Mouse (Mus musculus): ENCODE measurements around the gene Susd4. TPM values are rescaled to one million over a fixed set of nuclear protein-coding genes. Genes with fewer than 3 reads are reported as not detected.
A peak's percentile ranks its signal among the peaks of the same experiment; 100 is the strongest.

Susd4 gene
- polyA plus RNA-seq, 1 experiment from 2014 or later = 15.0 TPM

DNA sequence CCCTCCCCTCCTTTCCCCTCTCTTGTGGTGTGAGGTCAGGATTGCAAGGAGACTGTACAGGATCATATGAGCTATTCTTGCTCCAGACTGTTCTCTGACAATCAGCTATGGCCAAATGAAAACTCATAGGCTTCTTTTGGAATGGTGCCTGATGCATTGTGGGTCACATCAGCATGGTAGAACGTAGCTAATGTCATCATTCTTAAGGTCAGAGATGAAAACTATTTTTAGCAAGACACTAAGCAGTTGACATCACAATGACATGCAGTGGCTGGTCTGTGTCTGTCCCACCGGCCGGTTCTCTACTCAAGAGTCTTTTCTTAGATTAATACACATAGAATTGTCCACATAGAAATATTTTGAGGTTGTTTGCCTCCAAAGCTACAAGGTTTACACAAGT, 142.0 kb downstream of the Susd4 start:
- Histone ChIP-seq H3K27me3 (no peaks in the 10 kb centered on the region), H3K9me3 (no peaks in the 10 kb centered on the region), H3K4me2 (replicated peaks) (no peak overlapping the region), H3K4me1 (peaks cover 15% of the 10 kb centered on the region), H3K36me3 (no peaks in the 10 kb centered on the region), H3K9ac (no peak overlapping the region), H3K4me3 (no peak overlapping the region), H3K27ac (no peak overlapping the region)
- no peak for ATAC-seq (ENCODE audit: low FRiP score, low read depth)
- WGBS = 88% methylated on average over 3 of the region's 3 CpGs

DNA sequence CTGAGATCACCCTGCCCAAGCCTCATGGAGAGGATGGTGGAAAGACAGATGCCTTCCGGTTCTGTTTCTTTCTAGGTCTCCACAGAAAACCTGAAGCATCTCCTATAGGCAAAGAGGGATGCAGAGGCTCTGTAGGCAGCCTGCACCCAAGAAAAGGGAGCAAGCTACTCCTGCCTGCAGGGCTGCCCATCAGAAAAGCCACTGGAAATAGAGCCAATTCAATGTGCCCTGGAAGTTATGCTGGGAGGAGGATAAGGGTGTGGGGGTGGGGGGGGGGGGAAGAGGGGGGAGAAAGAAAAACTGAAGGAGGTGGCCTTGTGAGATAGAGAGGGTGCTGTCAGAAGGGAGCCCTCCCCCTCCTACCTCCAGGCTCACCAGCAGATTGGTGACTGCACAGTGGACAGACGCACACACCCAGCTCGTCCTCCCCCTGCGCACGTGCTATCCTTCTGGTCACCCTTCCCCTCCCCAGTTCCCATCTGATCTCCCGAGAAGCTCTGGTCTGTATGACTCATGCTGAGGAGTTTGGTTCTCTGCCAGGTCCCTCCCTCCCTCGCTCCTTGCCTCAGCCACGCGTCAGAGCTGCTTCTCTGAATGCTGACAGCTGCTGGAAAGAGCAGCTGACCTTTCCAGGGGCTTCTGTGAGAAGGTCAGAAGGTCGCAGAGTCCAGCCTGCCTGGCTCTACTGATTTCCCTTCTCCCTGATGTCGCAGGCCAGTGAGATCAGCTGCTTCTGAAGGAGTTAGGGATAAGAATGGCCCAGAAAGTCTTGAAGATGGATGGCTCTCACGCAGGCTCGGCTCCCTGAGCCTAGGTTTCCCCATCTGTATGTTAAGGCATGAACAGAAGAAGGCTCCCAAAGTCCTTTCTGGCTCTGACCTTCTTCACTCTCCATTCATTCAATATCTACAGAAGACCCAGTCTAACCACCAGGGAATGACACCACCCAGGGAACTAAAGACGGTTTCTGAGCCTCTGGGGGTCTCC, 144.7 kb downstream of the Susd4 start:
- Histone ChIP-seq H3K4me2 (replicated peaks) (peak overlapping the region; percentile 31), H3K36me3 (no peaks in the 10 kb centered on the region), H3K4me3 (no peak overlapping the region), H3K9ac (no peak overlapping the region), H3K27me3 (no peaks in the 10 kb centered on the region), H3K9me3 (peaks cover 3% of the 10 kb centered on the region; the same call in 1 of the 2 replicates), H3K4me1 (peaks cover 15% of the 10 kb centered on the region), H3K27ac (peak overlapping the region; percentile 40; the same call in 1 of the 2 replicates)
- peak; percentile 87 for ATAC-seq (ENCODE audit: low FRiP score, low read depth)
- WGBS = 21% methylated on average over 14 of the region's 14 CpGs

DNA sequence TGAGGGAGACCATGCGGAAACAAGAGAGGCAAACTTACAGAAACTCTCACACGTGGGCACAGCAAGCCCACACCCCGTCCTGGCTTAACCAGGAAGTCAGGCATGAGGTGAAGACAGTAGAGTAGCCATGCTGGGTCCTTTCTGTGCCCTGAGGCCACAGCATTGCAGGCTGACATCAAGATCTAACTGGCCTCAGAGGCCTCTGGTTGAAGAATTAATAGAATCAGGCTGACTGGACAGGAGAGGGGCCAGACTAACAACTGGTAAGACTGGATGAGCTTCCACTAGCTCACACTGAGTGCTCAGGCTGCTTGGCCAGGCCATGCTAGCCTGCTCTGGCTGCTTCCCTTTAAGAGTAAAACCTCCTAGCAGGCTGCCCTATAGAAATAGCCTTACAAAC, 145.4 kb downstream of the Susd4 start:
- no peak overlapping the region for H3K9ac ChIP-seq
- peaks cover 15% of the 10 kb centered on the region for H3K4me1 ChIP-seq
- 59% methylated on average over 3 of the region's 3 CpGs for WGBS
- H3K36me3 ChIP-seq = no peaks in the 10 kb centered on the region
- no peak overlapping the region for H3K27ac ChIP-seq
- ATAC-seq (ENCODE audit: low FRiP score, low read depth) = no peak
- no peak overlapping the region for H3K4me2 ChIP-seq (replicated peaks)
- peaks cover 3% of the 10 kb centered on the region; the same call in 1 of the 2 replicates for H3K9me3 ChIP-seq
- no peaks in the 10 kb centered on the region for H3K27me3 ChIP-seq
- no peak overlapping the region for H3K4me3 ChIP-seq

DNA sequence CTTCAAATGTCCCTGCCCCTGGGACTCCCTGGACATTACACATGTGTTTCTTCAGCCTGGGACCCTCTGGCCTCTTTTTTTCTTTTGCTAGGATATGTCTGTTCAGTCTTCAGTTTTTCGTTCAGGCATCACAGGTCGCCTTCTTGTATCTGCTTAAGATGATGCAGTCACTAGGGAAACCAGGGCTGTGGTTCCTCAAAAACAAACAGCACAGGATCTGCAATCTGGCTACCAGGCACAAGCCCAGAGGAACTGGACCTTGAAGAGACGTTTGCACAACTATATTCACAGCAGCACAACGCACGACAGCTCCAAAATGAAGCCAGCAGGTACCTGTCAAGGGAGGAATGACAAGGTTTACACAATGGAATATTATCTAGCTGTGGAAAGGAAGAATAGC, 145.9 kb downstream of the Susd4 start:
- ATAC-seq (ENCODE audit: low FRiP score, low read depth) = no peak
- peaks cover 15% of the 10 kb centered on the region for H3K4me1 ChIP-seq

DNA sequence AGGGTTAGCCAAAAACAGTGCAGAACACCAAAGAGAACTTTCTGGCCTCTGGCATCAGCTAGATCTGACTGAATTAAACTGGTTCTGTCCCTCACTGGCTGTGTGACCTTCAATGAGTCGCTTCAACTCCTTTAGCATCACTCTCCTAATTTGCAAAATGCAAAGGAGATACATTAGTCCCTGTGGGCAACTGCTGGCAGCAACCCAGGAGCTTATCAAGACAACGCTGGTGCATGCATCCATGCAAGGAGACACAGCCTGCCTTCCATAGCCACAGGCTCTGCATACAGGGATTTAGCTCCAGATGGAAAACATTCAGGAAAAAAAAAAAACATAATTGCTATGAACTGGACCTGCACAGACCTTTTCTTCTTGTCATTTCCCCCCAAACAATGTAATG, 148.9 kb downstream of the Susd4 start:
- ATAC-seq (ENCODE audit: low FRiP score, low read depth) = no peak
- no peak overlapping the region for H3K4me3 ChIP-seq
- peaks cover 3% of the 10 kb centered on the region; the same call in 1 of the 2 replicates for H3K9me3 ChIP-seq
- H3K27me3 ChIP-seq = no peaks in the 10 kb centered on the region
- H3K4me2 ChIP-seq (replicated peaks) = no peak overlapping the region
- WGBS = 75% methylated on average over 2 of the region's 2 CpGs
- H3K27ac ChIP-seq = no peak overlapping the region
- H3K36me3 ChIP-seq = no peaks in the 10 kb centered on the region
- H3K4me1 ChIP-seq = peaks cover 15% of the 10 kb centered on the region
- H3K9ac ChIP-seq = no peak overlapping the region

More for the DNA sequence above, 145.9 kb downstream of the Susd4 start:
- Histone ChIP-seq H3K4me3 (no peak overlapping the region), H3K36me3 (no peaks in the 10 kb centered on the region), H3K9me3 (peaks cover 3% of the 10 kb centered on the region; the same call in 1 of the 2 replicates), H3K4me2 (replicated peaks) (no peak overlapping the region), H3K27ac (no peak overlapping the region), H3K27me3 (no peaks in the 10 kb centered on the region), H3K9ac (no peak overlapping the region)
- 80% methylated on average over 5 of the region's 5 CpGs for WGBS

DNA sequence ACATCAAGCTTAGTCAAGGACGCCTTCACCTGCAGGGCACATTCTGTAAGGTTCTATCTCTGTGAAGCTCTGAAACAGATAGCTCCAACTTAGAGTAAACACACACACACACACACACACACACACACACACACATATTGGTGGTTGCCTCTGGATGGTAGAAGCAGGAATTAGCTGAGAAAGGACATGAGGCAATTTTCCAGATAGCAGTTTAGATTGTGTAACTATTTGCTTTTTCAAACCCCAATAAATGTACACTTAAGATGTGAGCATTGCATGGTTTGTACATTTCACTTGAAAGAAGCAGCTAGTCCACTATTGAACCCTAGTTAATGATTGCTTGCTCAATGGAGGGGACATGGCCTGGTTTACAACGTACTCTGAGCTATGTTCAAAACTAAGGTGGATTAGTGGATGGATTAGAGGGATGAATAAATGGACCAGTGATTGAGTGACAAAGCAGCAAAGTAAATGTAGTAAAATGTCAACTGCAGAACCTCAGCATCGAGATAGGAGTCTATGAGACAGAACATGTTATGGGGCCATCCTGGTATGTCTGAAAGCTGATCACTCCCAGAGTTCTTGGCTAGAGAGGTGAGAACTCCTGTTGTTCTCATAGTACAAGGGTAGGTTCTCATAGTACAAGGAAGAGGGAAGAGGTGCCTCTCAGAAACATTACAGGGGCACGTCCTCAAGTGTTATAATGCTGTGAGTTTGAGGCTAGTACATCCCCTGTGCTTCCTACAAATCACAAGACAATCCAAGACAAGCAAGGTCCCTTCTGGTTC, 150.7 kb downstream of the Susd4 start:
- Histone ChIP-seq H3K36me3 (no peaks in the 10 kb centered on the region), H3K27ac (no peak overlapping the region), H3K9ac (no peak overlapping the region), H3K27me3 (no peaks in the 10 kb centered on the region), H3K4me2 (replicated peaks) (no peak overlapping the region), H3K9me3 (peaks cover 3% of the 10 kb centered on the region; the same call in 1 of the 2 replicates), H3K4me3 (no peak overlapping the region), H3K4me1 (no peaks in the 10 kb centered on the region)
- WGBS = 78% methylated on average over 4 of the region's 4 CpGs
- no peak for ATAC-seq (ENCODE audit: low FRiP score, low read depth)

DNA sequence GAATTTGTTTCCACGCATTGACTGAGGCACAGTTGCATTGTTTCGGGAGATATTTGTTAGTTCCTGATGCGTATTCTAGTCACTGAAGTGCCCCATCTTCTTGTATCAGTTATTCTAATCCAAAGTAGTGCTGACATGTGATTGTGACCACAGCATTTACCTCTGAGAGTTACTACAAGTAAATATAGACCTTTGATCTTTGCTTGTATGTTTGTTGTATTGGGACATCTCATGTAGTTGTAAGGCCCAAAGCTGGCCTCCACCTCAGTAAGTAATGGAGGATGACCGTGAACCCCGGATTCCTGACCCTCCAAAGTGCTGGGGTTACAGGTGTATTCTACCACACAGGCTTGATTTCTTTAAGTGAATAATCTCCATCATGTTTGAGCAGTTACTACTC, 152.5 kb downstream of the Susd4 start:
- no peak for ATAC-seq (ENCODE audit: low FRiP score, low read depth)
- Histone ChIP-seq H3K9me3 (peaks cover 3% of the 10 kb centered on the region; the same call in 1 of the 2 replicates), H3K9ac (no peak overlapping the region), H3K27me3 (no peaks in the 10 kb centered on the region), H3K4me3 (no peak overlapping the region), H3K27ac (no peak overlapping the region), H3K4me2 (replicated peaks) (no peak overlapping the region), H3K4me1 (no peaks in the 10 kb centered on the region), H3K36me3 (no peaks in the 10 kb centered on the region)
- 93% methylated on average over 5 of the region's 5 CpGs for WGBS

DNA sequence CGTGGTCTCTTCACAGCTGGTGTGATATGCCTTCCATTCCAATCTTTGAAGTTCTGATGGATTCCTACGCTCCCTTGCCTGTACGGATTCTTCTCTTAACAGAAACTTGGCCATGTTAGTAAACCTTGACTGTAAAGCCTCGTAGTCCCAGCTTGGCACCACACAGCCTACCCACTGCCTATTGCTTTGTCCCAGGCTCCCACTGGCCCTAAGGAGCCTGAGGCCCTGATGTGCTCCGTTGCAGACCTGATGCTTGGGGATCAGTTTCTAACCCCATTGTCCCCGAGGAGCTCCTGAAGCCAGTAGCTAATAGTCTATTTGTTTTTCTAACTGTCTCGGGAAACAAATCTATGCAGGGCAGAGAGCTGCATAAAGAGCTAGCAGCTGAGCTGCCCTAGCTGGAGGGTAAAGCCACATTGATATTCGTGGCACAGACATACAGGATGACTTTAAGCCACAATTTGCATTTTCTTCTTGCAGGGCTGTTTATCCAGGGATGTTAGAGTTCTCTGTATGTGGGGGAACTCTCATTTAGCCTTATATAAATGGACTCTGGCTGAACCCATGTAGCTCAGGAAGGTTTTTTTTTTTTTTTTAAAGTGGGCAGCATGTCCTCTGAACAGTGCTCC, 155.2 kb downstream of the Susd4 start:
- no peaks in the 10 kb centered on the region for H3K9me3 ChIP-seq
- H3K4me3 ChIP-seq = no peak overlapping the region
- WGBS = 56% methylated on average over 8 of the region's 8 CpGs
- ATAC-seq (ENCODE audit: low FRiP score, low read depth) = no peak
- no peak overlapping the region for H3K27ac ChIP-seq
- H3K4me1 ChIP-seq = no peaks in the 10 kb centered on the region
- no peak overlapping the region for H3K4me2 ChIP-seq (replicated peaks)
- no peaks in the 10 kb centered on the region for H3K27me3 ChIP-seq
- no peaks in the 10 kb centered on the region for H3K36me3 ChIP-seq
- no peak overlapping the region for H3K9ac ChIP-seq

DNA sequence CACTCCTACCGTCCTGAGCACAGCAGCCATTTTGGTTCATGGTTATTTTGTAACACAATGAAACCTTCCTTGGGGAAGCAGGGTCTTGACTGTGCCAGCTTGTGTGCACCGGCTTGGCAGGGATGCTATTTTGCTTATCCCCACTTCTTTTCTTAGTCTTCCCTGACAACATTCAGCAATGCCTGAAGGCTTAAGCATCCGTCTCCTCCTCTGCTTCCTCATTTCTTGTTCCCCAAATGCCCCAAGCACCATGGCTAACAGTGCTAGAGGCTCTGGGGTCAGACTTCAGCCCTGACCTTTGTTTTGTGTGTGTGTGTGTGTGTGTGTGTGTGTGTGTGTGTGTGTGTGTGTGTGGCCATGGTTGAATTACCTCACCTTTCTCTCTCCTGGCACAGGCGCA, 159.2 kb downstream of the Susd4 start:
- WGBS = 81% methylated on average over 4 of the region's 4 CpGs
- Histone ChIP-seq H3K4me3 (no peak overlapping the region), H3K27ac (no peak overlapping the region), H3K9ac (no peak overlapping the region), H3K27me3 (no peaks in the 10 kb centered on the region), H3K36me3 (no peaks in the 10 kb centered on the region), H3K4me2 (replicated peaks) (no peak overlapping the region), H3K4me1 (no peaks in the 10 kb centered on the region), H3K9me3 (no peaks in the 10 kb centered on the region)
- no peak for ATAC-seq (ENCODE audit: low FRiP score, low read depth)

DNA sequence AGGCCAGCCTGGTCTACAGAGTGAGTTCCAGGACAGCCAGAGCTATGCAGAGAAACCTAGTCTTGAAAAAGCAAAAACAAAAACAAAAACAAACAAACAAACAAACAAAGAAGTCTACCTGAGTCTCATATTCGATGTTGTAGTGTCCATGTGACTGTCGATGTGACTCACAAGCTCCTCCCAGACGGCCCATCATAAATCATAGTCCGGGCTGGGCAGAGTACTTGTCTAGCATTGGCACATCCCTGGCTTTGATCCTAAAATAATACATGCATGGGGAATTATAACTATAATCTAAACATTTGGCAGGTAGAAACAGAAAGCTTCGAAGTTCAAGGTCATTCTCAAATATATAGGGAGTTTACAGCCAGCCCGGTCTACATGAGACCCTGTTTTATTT, 162.8 kb downstream of the Susd4 start:
- Histone ChIP-seq H3K36me3 (no peaks in the 10 kb centered on the region), H3K4me2 (replicated peaks) (no peak overlapping the region), H3K27ac (no peak overlapping the region), H3K4me3 (no peak overlapping the region), H3K9ac (no peak overlapping the region), H3K9me3 (no peaks in the 10 kb centered on the region), H3K27me3 (no peaks in the 10 kb centered on the region), H3K4me1 (no peaks in the 10 kb centered on the region)
- 89% methylated on average over 6 of the region's 6 CpGs for WGBS
- no peak for ATAC-seq (ENCODE audit: low FRiP score, low read depth)

DNA sequence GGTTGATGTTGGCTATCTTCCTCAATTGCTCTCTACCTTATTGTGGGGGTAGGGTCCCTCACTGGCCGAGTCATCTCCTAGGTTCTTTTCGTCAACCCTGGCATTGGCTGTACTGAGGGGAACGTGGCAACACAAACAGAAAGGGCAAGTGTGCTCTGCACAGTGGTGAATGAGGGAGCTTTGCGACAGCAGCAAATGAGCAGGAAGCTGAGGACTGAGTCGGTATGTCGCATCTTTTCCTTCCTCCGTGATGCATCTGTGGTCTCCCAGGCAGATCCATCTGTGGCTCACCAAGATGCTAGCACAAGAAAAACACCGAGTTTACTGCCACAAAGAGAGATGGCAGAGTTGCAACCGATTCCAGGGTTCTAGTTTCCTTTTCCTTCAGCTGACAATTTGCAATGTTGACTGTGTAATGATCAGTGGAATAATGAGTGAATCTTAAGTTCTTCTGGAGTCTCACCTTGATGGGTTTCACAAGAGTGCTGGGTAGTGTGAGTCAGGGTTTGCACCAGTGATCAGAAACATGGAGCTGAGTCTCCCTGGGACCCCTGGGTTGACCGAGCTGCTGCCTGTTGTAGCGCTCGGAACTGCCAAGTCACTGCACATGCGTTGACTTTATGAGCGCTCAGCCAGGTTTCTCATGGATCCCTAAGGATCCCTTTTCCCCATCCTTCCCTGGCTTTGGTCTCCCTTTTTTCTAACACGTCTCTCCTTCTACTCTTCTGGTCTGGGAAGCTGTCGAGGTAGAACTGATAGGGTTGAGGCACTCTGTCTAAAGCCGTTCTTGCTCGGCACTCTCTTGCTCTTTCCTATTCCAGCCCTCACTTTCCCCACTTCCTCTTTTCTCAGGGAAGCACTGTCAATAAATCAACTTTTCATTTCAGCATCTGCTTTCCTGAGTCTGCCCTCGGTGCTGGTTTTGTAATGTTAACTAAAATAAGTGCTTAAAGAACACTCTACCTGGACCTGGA, 164.5 kb downstream of the Susd4 start:
- Histone ChIP-seq H3K4me1 (no peaks in the 10 kb centered on the region), H3K9ac (no peak overlapping the region), H3K27ac (no peak overlapping the region), H3K4me3 (no peak overlapping the region), H3K4me2 (replicated peaks) (no peak overlapping the region), H3K27me3 (no peaks in the 10 kb centered on the region), H3K9me3 (no peaks in the 10 kb centered on the region), H3K36me3 (no peaks in the 10 kb centered on the region)
- no peak for ATAC-seq (ENCODE audit: low FRiP score, low read depth)
- 75% methylated on average over 19 of the region's 19 CpGs for WGBS
